Mouse (Mus musculus) lung, postnatal 0 days (tissue): ENCODE measurements around the gene Stat6.

Experiments
- CTCF ChIP-seq: IDR thresholded peaks from 2 replicates; pipeline ENCODE4 v1.5.1; 2016; ENCODE audit warnings: antibody characterized with exemption, mild to moderate bottlenecking
- EP300 ChIP-seq: IDR thresholded peaks from 2 replicates; pipeline ENCODE4 v1.6.1; 2016; ENCODE audit warnings: antibody characterized with exemption, mild to moderate bottlenecking, control low read depth

- TF ChIP-seq CTCF (no peak), EP300 (no peak)
Observed at GRCm38 (mm10) chr10:127703299-127703698, 60.5 kb downstream of the Stat6 start.
